19 mouse cellular contexts compared by ENCODE assay signal in genomic region chr5:109158488-109159485, GRCm38 (mm10). TPM values are rescaled to one million over a fixed set of nuclear protein-coding genes. Genes with fewer than 3 reads are reported as not detected.
"Had no signal": no experiment of that assay in that cellular context is flagged by ENCODE, and none has a peak within 500 bp of the region (broad histone marks: within the 10 kb centered on the region; RNA-seq: fewer than 3 reads in every experiment).

No protein-coding gene starts in this region.

RNA-seq across cellular contexts. Expression of gene Vmn2r13, which starts 33.2 kb away (rescaled TPM):
- total RNA-seq: megakaryocyte progenitor cell, adult 5-6 weeks; megakaryocyte-erythroid progenitor cell, adult 5-6 weeks had no signal
- polyA plus RNA-seq: liver, postnatal 0 days; lung, adult 2 months; lung, embryonic 15.5 days; lung, postnatal 0 days; macrophage; midbrain, embryonic 10.5 days; midbrain, embryonic 12.5 days; midbrain, embryonic 14.5 days; midbrain, embryonic 16.5 days; neural tube, embryonic 12.5 days; neural tube, embryonic 14.5 days; spleen, adult 2 months; stomach, embryonic 15.5 days; stomach, postnatal 0 days; testis, adult 2 months; thymus, adult 2 months; urinary bladder, adult 2 months had no signal
